Mouse (Mus musculus): ENCODE measurements around the gene Iqcd.

Gene Iqcd

GRCm38 (mm10) chr5:120604839-120605238 is 16.0 kb downstream of the Iqcd start:
- peak; percentile 96 to 98 for DNase-seq

DNA sequence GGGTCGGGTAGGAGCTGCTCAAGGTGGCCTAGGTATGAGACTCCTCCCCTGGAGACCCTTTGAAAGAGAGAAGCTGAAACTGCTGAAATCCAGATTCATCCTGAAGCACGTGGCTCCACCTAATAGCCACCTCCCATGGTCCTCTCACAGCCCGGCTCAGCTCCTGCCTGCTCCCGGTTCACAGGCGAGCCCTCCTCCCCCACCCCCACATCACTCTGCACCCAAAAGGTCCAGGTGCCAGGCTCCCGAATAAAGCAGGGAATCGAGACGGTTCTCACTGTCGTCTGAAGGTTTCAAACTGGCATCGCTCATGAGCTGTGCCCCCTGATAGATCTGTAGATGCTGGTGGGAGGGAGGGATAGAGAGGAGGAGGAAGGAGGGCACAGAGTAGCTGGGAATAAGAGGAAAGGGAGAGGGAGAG is 16.4 kb downstream of the Iqcd start:
- peak in 1 of 2 experiments; percentile 57 for DNase-seq

DNA sequence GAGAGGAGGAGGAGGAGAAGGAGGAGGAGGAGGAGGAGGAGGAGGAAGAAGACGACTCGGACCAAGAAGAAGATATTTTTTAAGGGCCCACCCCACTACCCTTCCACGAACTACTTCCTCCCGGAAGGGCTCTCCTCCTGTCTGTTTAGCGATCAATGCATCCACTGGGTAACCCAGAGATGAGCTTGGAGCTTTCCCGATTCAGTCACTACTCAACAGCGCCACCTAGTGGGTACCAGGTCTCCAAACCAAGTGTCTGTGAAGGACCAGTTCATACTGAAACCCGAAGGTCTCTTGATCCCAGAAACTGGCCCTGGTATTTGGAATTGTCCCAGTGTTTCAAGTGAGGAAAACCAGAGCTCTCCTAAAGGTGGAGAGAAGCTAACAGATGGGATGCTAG is 16.9 kb downstream of the Iqcd start:
- DNase-seq: peak; percentile 92 to 96

DNA sequence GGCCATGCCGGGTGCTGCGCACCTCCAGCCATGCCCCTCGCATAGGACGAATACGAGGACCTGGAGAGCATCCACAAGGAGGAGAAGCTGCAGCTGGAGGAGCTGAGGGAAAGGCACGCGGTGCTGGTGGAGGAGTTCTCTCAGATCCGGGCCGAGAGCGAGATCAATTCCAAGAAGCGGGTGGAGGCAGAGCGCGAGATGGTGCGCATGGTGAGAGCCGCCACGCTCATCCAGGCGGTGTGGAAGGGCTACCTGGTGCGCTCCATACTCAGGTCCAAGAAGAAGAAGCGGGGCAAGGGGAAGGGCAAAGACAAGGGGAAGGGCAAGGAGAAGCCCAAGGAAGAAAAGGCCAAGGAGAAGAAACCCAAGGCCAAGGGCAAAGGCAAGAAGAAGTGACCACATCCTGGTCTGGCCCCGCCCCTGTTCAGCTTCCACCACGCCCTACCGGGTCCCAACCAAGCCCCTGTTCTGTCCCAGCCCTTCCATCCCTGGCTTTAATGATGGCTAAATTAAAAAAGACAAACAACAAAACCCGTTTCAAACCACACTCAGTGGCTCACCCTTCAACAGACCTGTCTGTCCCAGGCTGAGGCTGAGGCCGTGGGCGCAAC is 17.9 kb downstream of the Iqcd start:
- DNase-seq: no peak

- no peak for DNase-seq
Observed at GRCm38 (mm10) chr5:120607335-120607734, 18.5 kb downstream of the Iqcd start.

- no peak for DNase-seq
Observed at GRCm38 (mm10) chr5:120609246-120609775, 20.5 kb downstream of the Iqcd start.

- no peak for DNase-seq
Observed at GRCm38 (mm10) chr5:120610906-120611305, 22.1 kb downstream of the Iqcd start.

DNA sequence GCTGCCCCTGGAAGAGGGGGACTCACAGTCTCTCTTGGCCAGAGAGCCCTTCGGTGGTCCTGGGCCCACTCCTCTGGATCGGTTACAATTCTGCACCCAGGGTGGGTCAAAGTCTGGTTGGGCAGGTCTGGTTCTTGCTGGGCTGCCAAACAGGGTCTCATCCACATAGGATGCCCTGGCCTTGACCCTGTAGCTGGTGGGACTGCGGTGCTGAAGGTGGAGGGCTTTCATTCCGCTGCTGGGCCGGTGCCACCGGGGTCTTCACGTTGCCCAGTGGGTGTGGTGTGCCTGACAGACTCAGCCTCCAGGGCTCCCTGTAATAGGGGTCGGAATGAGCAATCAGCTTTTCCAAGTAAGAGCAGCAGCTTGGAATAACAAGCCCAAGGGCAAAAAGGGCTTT is 22.6 kb downstream of the Iqcd start:
- no peak for DNase-seq

DNA sequence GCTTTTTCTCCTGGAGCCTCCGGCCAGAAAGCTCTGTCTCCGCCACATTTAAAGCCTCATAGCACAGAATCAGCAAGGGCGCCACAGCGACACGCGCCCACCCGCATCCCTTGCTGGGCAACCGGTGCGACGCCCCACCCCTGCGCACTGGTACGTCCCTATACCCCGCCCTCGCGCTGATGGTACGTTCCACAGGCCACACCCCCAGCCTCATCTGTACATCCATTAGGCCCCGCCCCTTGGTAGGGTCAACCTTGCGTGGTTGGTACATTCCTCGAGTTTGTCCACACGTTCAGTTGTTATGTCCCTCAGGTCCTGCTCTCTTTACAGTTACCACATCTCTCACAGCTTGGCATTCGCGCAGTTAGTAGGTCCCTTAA is 23.6 kb downstream of the Iqcd start, which contains the start of the genes Rita1 and Ddx54:
TSS of gene Rita1 (minus strand) at position 148 of the 380 bp plus-strand sequence.
TSS of gene Ddx54 (plus strand) at position 298 of the 380 bp plus-strand sequence.
- peak; percentile 98 to 99 for DNase-seq

DNA sequence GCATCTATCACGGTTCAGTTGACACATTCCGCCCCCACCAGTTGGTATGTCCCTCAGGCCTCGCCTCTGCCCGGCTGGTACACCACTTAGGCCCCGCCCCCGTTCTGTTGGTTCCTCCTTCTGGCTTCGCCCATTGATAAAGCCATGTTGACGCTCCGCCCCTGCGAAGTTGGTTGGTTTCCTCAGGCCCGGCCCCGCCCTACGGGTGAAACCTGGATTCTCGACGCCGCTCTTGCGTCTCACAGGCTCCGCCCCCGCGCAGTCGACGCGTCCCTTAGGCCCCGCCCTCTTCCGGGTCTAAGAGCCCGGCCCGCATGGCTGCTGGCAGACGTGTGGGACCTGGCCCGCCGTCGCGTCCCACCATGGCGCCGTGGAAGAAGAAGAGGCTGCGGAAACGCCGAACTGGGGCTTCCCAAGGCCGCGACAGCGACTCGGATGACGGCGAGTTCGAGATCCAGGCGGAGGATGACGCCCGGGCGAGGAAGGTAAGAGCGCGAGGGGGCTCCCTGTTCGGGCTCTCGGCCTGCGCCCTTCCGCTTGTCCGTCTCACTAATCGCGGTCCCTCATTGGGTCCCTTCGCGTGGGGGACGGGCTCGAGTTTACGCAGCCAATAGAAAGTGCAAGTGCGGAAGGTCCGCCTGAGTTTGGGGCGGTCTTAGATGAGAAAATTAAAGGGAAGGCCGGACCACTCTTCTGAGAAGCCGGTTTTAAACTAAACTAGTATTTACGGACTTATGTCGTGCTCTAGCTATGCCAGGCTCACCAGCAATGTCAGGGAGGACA is 24.2 kb downstream of the Iqcd start:
- peak; percentile 100 for DNase-seq

DNA sequence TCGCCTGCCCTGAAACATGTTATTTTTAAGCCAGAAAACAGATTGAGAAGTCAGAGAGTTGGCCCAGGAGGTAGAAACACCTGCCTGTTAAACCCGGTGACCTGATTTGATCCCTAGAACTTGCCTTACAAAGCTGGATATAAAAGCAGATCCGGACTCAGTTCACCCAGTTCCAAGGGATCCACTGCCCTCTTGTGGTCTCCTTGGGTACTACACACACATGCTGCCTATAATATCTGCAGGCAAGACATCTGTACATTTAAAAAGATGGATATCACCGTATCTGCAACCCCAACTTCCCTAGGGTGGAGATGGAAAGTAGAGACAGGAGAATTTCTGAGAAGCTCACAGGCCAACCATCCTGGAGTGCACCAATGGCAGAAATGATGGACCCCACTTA is 27.1 kb downstream of the Iqcd start:
- no peak for DNase-seq

GRCm38 (mm10) chr5:120618778-120619177 is 30.0 kb downstream of the Iqcd start:
- no peak for DNase-seq

DNA sequence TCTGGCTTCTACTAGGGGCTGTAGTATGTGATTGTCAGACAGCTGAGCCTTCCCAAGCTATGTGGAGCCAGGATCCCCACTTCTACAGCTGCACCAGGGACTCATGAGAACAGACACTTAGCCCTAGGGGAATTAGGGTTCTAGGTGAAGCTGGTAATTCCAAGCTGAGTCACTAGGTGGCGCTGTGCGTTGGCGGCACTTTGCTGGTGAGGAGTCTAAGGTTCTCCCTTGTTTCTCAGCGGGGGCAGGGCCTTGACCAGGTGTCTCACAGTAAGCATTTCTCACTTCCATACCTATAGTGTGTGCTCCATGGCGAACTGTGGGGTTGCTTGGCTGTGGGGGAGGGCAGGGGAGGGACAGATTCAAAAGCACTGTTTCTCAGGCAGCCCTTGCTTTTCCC is 30.4 kb downstream of the Iqcd start:
- peak; percentile 81 to 82 for DNase-seq

DNA sequence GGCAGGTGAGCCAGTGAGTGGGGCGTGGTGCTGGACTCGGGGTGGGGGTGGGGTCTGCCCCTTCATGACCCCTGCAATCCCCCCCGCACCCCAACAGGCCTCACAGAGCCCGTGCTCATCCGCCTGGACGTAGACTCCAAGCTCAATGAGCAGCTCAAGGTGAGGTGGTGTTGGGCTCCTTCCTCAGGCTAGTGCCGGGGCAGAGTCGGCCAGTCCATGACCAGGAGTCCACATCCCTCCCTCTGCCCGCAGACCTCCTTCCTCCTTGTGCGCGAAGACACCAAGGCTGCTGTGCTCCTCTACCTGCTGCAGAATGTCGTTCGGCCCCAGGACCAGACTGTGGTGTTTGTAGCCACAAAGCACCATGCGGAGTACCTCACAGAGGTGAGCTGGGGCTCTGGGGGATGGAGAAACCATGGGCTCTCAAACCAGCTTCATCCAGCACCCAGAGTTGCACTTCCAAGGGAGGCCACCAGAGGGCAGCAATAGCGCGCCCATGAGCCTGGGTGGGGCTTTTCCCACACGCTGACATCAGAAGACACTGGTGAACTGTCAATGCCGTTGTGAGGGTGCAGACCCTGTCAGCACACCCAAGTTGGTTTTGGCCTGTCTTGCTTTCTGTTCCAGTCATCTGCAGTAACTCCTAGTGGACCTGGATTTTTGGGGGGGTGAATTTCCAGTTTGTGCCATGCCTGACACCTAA is 31.7 kb downstream of the Iqcd start:
- DNase-seq: peak; percentile 83 to 86

DNA sequence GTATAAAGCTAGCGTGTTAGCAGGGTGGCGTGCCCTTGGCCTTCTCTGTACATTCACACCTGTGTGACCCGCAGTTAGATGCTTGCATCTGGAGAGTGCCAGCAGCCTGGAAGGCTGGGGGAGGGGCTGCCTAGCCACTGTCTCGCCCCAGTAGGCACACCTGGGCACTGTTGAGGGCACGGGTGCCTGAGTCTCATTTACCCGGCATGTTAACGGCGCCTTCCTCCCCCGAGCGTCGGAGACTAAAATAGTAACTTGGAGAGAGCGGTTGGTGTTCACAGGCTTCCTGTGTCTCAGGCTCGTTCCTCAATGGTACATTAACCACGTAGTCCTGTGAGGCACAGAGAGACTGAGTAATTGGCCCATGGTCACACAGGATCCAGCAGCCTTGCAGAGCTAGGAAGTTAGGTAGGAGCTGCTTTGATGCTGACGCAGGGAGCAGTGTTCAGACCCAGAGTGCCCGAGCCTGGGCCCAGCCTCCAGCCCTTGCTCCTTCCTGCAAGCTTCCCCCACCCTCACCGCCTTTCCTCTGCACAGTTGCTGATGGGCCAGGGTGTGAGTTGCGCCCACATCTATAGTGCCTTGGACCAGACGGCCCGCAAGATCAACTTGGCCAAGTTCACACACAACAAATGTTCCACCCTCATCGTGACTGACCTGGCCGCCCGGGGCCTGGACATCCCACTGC is 32.4 kb downstream of the Iqcd start:
- DNase-seq: no peak

DNA sequence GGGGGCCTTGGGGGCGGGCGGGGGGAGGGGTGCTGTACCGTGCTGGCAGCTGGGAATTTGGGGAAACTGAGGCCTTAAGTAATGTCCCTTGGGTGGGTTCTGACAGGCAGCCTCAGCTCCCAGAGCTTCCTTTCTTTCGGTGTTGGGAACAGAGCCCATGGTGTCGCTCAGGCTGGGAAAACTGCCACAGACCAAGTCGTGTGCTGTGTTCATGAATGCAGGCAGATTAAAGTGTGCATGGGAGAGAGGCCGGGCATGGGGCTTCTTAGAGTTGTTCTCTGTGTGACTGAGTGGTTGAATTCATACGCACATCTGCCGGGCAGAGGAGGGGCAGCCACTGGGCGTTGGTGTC is 33.0 kb downstream of the Iqcd start:
- no peak for DNase-seq

- DNase-seq: no peak
Observed at GRCm38 (mm10) chr5:120622198-120622851, 33.5 kb downstream of the Iqcd start.

DNA sequence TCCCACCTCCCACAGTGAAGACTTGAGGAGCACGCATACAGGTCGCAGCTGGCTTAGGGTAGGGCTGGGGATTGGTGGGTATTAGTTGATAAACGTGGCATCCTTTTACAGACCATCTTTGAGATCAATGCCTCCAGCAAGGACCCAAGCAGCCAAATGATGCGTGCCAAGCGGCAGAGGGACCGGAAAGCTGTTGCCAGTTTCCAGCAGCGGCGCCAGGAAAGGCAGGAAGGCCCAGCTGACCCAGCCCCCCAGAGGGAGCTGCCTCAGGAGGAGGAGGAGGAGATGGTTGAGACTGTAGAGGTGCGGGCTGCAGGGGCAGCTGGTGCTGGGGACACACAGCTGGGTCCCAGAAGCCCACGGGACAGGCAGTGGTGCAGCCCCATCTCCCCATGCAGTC is 35.6 kb downstream of the Iqcd start:
- DNase-seq: peak in 1 of 2 experiments; percentile 34

GRCm38 (mm10) chr5:120626399-120626798 is 37.6 kb downstream of the Iqcd start:
- DNase-seq: no peak

DNA sequence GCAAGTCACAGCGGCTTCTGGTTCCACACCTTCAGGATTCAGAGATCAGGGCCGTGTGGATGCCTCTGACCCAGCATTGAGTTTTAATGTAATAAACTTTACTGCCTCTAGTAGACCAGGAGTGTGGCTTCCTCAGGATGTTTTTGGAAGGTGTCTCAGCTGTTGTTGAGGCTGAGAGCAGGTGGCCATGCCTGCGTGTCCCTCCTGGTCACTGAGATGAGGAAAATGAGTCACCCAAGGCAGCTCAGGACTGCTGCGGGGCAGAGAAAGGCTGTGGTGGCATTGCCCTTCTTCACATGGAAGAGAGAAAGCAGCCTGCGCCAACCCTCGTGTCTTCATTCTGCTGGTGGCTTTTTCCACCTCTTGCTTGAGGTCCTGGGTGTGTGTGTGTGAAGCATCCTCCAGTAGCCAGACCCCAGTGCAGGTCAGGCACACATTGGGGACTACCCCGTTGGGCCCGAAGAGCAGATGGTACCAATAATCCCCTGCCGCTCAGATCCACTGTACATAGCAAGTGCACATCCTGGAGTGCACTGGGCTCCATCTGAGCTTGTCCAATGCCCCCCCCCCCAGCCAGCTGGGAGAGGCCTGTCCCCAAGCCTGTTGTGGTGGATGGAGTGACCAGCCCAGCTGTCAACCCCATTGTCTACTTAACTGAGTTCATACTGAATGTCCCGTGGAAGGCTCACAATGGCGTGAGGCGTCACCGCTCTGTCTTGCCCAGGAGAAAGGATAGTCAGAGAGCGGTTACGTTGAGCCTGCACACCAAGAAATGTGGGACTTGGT is 38.9 kb downstream of the Iqcd start:
- DNase-seq: no peak

DNA sequence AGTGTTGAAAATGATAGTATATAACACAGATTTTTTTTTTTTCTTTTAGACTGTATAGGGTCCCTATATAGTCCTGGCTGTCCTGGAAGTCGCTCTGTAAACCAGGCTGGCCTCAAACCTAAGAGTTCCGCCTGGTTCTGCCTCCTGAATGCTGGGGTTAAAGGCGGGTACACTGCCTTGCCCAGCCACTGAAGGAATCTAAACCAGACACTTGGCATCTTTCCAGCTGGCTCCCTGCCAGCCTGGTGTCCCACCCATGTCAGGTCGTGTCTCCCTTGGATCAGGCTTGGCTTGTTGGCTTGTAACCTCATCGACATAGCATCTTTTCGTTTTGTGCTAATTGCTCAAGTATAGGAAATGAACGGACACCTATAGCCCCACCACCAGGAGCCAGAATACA is 39.8 kb downstream of the Iqcd start:
- DNase-seq: no peak

GRCm38 (mm10) chr5:120631128-120631527 is 42.3 kb downstream of the Iqcd start:
- DNase-seq: no peak

Data from cerebellum, postnatal 36 days (tissue).